Mouse (Mus musculus) C2C12 (cell line): ENCODE data around the gene Pmepa1.

Experiments used
- CTCF ChIP-seq: IDR thresholded peaks from one replicate; pipeline ENCODE4 v1.5.1; 2011; ENCODE audit not compliant: control insufficient read depth, insufficient read depth, insufficient read length
- MAX ChIP-seq: IDR thresholded peaks from one replicate; pipeline ENCODE4 v1.6.1; 2011; ENCODE audit warnings: mild to moderate bottlenecking, control low read depth
- MYOD1 ChIP-seq: IDR thresholded peaks from one replicate; pipeline ENCODE4 v1.6.1; 2011; ENCODE audit warnings: low read depth; ENCODE audit not compliant: control insufficient read depth, insufficient read length
- USF1 ChIP-seq: IDR thresholded peaks from one replicate; pipeline ENCODE4 v1.6.1; 2011; ENCODE audit warnings: low read depth, mild to moderate bottlenecking, control low read depth, moderate library complexity

DNA sequence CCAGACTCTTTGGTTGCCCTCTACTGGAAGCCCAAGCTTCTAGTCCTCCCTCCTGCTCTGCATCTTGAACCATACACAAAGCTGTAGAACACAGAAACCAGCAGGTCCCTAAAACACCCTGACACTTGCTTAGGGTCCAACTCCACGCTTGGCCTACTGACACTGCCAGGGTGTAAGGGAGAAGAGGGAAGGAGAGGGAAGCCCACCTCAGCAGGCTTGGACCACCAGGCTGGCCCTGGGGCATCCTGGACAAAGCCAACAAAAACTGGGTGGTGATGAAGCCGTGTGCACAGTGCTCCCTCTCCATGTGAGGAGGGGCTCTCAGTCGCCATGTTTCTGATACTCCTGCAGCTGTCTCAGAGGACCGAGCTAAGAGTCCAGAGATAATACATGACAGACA, 96.3 kb downstream of the Pmepa1 start:
- TF ChIP-seq USF1 (no peak), MAX (no peak), CTCF (no peak), MYOD1 (no peak)
